Comparison of ENCODE assay signal across 22 mouse cellular contexts in the genomic region with DNA sequence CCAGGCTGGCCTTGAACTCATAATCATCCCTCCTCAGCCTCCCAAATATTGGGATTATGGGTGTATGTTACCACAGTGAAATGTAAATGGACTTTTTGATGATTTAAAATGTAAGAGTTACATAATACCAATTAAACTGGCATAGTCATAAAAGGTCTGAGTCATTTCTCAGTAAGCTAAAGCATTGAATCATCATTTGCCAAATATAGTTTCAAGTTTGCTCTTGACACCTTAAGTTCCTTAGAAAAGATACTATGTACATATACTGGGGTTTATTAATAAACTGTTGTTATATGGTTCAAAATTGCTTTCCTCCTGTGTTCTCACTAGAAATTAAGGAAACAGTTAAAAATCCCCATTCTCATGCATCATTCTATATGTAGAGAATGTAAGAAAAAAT. TPM values are rescaled to one million over a fixed set of nuclear protein-coding genes. Genes with fewer than 3 reads are reported as not detected.
"Had no signal": no experiment of that assay in that cellular context is flagged by ENCODE, and none has a peak within 500 bp of the region (broad histone marks: within the 10 kb centered on the region; RNA-seq: fewer than 3 reads in every experiment).

No protein-coding gene starts in this region.

- ATAC-seq: liver, embryonic 12.5 days; liver, postnatal 0 days; lung, postnatal 0 days; midbrain, embryonic 13.5 days; midbrain, embryonic 15.5 days; midbrain, embryonic 16.5 days had no signal

- DNase-seq: left cerebral cortex, postnatal 4 days; liver; liver, embryonic 13.5 days; liver, postnatal 0 days; lung, adult 18-20 months; lung, adult 2 months; lung, embryonic 14.5 days; lung, postnatal 10 days; lung, postnatal 14 days; lung, postnatal 36 days; lung, postnatal 4 days; midbrain, embryonic 14.5 days had no signal

RNA-seq across cellular contexts. Expression of a gene that starts 39.8 kb away (rescaled TPM):
- total RNA-seq: liver, adult 2 months; megakaryocyte progenitor cell, adult 5-6 weeks; megakaryocyte, adult 5-6 weeks; megakaryocyte-erythroid progenitor cell, adult 5-6 weeks; monocyte, adult 5-6 weeks had no signal
